ENCODE assay signal across 7 mouse cellular contexts in genomic region chr16:35870581-35871047, GRCm38 (mm10). TPM values are rescaled to one million over a fixed set of nuclear protein-coding genes. Genes with fewer than 3 reads are reported as not detected.
DNase-seq lines count a peak whose midpoint lies in the region; ATAC-seq lines count a peak whose summit lies in the region.

No protein-coding gene starts in this region.

- ATAC-seq in embryonic facial prominence, embryonic 13.5 days (ENCODE audit: insufficient number of reproducible peaks, insufficient read depth, low FRiP score, low TSS enrichment, low read depth), result no peak
- ATAC-seq in hindbrain, embryonic 14.5 days (ENCODE audit: low FRiP score), result no peak

- H3K36me3 ChIP-seq in embryonic facial prominence, embryonic 13.5 days, result no peaks in the 10 kb centered on the region
- no peaks in the 10 kb centered on the region for H3K36me3 ChIP-seq in hindbrain, embryonic 14.5 days (replicated peaks; ENCODE audit: control insufficient read depth, insufficient read depth)

- peaks cover 10% of the 10 kb centered on the region for H3K4me1 ChIP-seq in embryonic facial prominence, embryonic 13.5 days
- peaks cover 14% of the 10 kb centered on the region; the same call in 1 of the 2 replicates for H3K4me1 ChIP-seq in hindbrain, embryonic 14.5 days (replicated peaks; ENCODE audit: control insufficient read depth, insufficient read depth, low read length)

- H3K4me2 ChIP-seq in embryonic facial prominence, embryonic 13.5 days, result peak overlapping the region; percentile 91
- peak overlapping the region; percentile 95 for H3K4me2 ChIP-seq in hindbrain, embryonic 14.5 days (replicated peaks)

- no peak overlapping the region for H3K27ac ChIP-seq in embryonic facial prominence, embryonic 13.5 days
- H3K27ac ChIP-seq in hindbrain, embryonic 14.5 days, result no peak overlapping the region

- H3K27me3 ChIP-seq in embryonic facial prominence, embryonic 13.5 days, result peaks cover 35% of the 10 kb centered on the region
- peaks cover 37% of the 10 kb centered on the region for H3K27me3 ChIP-seq in hindbrain, embryonic 14.5 days (ENCODE audit: control insufficient read depth, insufficient read depth, low read length)

- no peaks in the 10 kb centered on the region for H3K9me3 ChIP-seq in embryonic facial prominence, embryonic 13.5 days
- H3K9me3 ChIP-seq in hindbrain, embryonic 14.5 days (ENCODE audit: control insufficient read depth, low read length), result no peaks in the 10 kb centered on the region

- WGBS in embryonic facial prominence, embryonic 13.5 days, result 2% methylated on average over 12 of the region's 12 CpGs
- 2% methylated on average over 12 of the region's 12 CpGs for WGBS in hindbrain, embryonic 14.5 days

- peak overlapping the region; percentile 67 for H3K4me3 ChIP-seq in embryonic facial prominence, embryonic 13.5 days
- peak overlapping the region; percentile 46 for H3K4me3 ChIP-seq in hindbrain, embryonic 14.5 days (replicated peaks; ENCODE audit: low read length)

- DNase-seq in 3T3-L1 (ENCODE audit: low read depth, low spot score) (peak; percentile 44), A20 (ENCODE audit: low read depth, low spot score) (peak; percentile 73)
- DNase-seq in hindbrain, embryonic 14.5 days (ENCODE audit: low spot score), result no peak
- DNase-seq in lung, postnatal 36 days, result peak; percentile 12
- DNase-seq in urinary bladder, postnatal 25 days (ENCODE audit: low spot score), result no peak
- no peak for DNase-seq in ovary, postnatal 36 days (ENCODE audit: low spot score)

- H3K9ac ChIP-seq in embryonic facial prominence, embryonic 13.5 days, result peak overlapping the region; percentile 79
- peak overlapping the region; percentile 61 for H3K9ac ChIP-seq in hindbrain, embryonic 14.5 days

RNA-seq across cellular contexts. Expression of gene Parp14, which starts 0.7 kb away (rescaled TPM):
- polyA plus RNA-seq in embryonic facial prominence, embryonic 13.5 days (2015; fragmentation: Nextera tagmentation; extraction: Ambion mirVana), result 0.55 and 0.96 TPM in 2 replicates
- 0.38 and 0.66 TPM in 2 replicates for polyA plus RNA-seq in hindbrain, embryonic 14.5 days (2014; fragmentation: Nextera tagmentation; extraction: Ambion mirVana)

Comparison
In these comparisons a context has a peak if more than half of its experiments do, and no peak if none do; other contexts are left out.
1. DNase-seq: peak in 3T3-L1 (single experiment), A20 (single experiment) and lung, postnatal 36 days (single experiment); none in hindbrain, embryonic 14.5 days (single experiment), urinary bladder, postnatal 25 days (single experiment) and ovary, postnatal 36 days (single experiment).